Mouse (Mus musculus) lung, postnatal 0 days (tissue): ENCODE measurements around the gene Krtap5-1. TPM values are rescaled to one million over a fixed set of nuclear protein-coding genes. Genes with fewer than 3 reads are reported as not detected.
"Not testable (repeated sequence)": the region's sequence is repeated elsewhere in the genome, so short reads cannot be mapped to it uniquely, and the experiment has no call there.

Experiments used
- ATAC-seq: fragments of 200-750 bp; cut with Nextera tagmentation; 2 replicates; pipeline ENCODE4 v1.8.0; 2017; ENCODE audit warnings: moderate library complexity
- DNase-seq: peaks from one replicate; pipeline ENCODE4 v3.0.0-alpha.2; 2016; ENCODE audit warnings: low spot score
- H3K27ac ChIP-seq: fragments of 300-500 bp; sonication (generic); 2 replicates; pipeline ENCODE4 v1.5.1; 2014; ENCODE audit warnings: antibody characterized with exemption, mild to moderate bottlenecking, low read length, mixed read lengths
- H3K27me3 ChIP-seq: fragments of 300-500 bp; sonication (generic); replicated peaks from 2 replicates; pipeline ENCODE4 v1.6.1; 2014; ENCODE audit warnings: low read length, mixed read lengths; ENCODE audit not compliant: insufficient read depth
- H3K36me3 ChIP-seq: fragments of 300-500 bp; sonication (generic); 2 replicates; pipeline ENCODE4 v1.6.1; 2014; ENCODE audit warnings: low read length, mixed read lengths; ENCODE audit not compliant: insufficient read depth
- H3K4me1 ChIP-seq: fragments of 300-500 bp; sonication (generic); 2 replicates; pipeline ENCODE4 v1.6.1; 2014; ENCODE audit warnings: antibody characterized with exemption, low read depth, low read length, mixed read lengths; ENCODE audit not compliant: insufficient read depth
- H3K4me2 ChIP-seq: fragments of 300-500 bp; sonication (generic); replicated peaks from 2 replicates; pipeline ENCODE4 v1.6.1; 2014; ENCODE audit warnings: low read depth, mild to moderate bottlenecking, low read length, moderate library complexity, mixed read lengths
- H3K4me3 ChIP-seq: fragments of 300-500 bp; sonication (generic); 2 replicates; pipeline ENCODE4 v1.5.1; 2014; ENCODE audit warnings: low read depth, low read length
- H3K9ac ChIP-seq: fragments of 300-500 bp; sonication (generic); replicated peaks from 2 replicates; pipeline ENCODE4 v1.6.1; 2014; ENCODE audit warnings: low read depth, mild to moderate bottlenecking
- H3K9me3 ChIP-seq: fragments of 300-500 bp; sonication (generic); 2 replicates; pipeline ENCODE4 v1.6.1; 2016; ENCODE audit warnings: low read length, mixed read lengths
- CTCF ChIP-seq: IDR thresholded peaks from 2 replicates; pipeline ENCODE4 v1.5.1; 2016; ENCODE audit warnings: antibody characterized with exemption, mild to moderate bottlenecking
- EP300 ChIP-seq: IDR thresholded peaks from 2 replicates; pipeline ENCODE4 v1.6.1; 2016; ENCODE audit warnings: antibody characterized with exemption, mild to moderate bottlenecking, control low read depth
- WGBS: fragments of 180-500 bp; shearing (Covaris S2); extraction: QIAGEN DNeasy Blood & Tissue Kit; methylation state at CpG from one replicate; pipeline ENCODE4 v1.1.7; 2014; 5-methylcytosine and 5-hydroxymethylcytosine counted together
- polyA plus RNA-seq: library from polyadenylated mRNA; unstranded; fragments of >200 nt; fragmentation: Nextera tagmentation; extraction: Ambion mirVana; gene quantifications from 2 replicates; pipeline ENCODE4 v1.2.1, GENCODE M21; 2015

Gene Krtap5-1
- polyA plus RNA-seq, 1 experiment from 2014 or later, result not detected

DNA sequence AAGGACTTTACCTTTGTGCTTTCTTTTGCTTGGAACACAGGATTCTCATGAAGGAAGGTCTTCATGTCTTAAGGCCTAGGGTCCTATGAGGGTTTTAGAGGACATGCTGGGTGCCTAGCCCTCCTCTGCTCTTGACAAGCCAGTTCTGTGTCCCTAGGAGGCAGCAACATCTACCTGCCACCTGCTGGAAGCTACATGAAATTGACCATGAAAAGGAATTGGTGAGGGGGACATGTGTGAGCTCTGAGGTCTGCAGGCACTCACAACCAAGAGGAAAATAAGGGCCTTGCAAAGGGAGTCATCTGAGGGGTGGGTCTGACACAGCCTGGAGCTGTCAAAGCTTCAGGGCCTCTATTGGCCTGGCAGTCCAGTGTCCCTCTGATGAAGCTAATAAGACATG is 1.5 kb downstream of the Krtap5-1 start:
- DNase-seq (no peak), ATAC-seq (no peak)
- Histone ChIP-seq H3K27ac (no peak overlapping the region), H3K4me2 (no peak overlapping the region), H3K27me3 (no peaks in the 10 kb centered on the region), H3K9ac (no peak overlapping the region), H3K36me3 (no peaks in the 10 kb centered on the region), H3K9me3 (no peaks in the 10 kb centered on the region), H3K4me1 (no peaks in the 10 kb centered on the region), H3K4me3 (no peak overlapping the region)
- peak; percentile 35 for TF ChIP-seq CTCF
- no peak for TF ChIP-seq EP300

DNA sequence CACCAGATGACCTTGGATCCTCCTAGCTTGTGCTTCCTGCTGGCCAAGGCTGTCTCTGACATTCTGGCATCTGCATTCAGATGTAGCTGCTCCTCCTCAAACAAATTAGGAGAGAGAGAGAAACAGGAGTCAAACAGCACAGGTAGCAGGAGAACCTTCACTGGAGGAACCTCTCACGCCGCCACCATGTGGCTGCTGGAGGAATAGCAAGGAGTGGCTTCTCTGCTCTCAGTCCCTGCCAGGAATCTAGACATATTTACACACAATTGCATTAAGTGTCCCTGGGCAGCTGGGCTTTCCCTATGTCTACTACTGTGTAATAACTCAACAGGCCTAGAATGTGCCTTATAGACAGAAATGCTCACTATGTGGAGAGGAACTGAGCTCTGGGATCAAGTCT is 3.1 kb downstream of the Krtap5-1 start:
- H3K4me2 ChIP-seq, H3K4me3 ChIP-seq, H3K9ac ChIP-seq, H3K27me3 ChIP-seq, H3K27ac ChIP-seq, H3K36me3 ChIP-seq, H3K9me3 ChIP-seq, H3K4me1 ChIP-seq: not testable (repeated sequence)
- WGBS, result 3% methylated on average over 2 of the region's 2 CpGs
- ATAC-seq, result peak; percentile 83
- peak; percentile 70 for DNase-seq
- TF ChIP-seq CTCF, result peak; percentile 77

DNA sequence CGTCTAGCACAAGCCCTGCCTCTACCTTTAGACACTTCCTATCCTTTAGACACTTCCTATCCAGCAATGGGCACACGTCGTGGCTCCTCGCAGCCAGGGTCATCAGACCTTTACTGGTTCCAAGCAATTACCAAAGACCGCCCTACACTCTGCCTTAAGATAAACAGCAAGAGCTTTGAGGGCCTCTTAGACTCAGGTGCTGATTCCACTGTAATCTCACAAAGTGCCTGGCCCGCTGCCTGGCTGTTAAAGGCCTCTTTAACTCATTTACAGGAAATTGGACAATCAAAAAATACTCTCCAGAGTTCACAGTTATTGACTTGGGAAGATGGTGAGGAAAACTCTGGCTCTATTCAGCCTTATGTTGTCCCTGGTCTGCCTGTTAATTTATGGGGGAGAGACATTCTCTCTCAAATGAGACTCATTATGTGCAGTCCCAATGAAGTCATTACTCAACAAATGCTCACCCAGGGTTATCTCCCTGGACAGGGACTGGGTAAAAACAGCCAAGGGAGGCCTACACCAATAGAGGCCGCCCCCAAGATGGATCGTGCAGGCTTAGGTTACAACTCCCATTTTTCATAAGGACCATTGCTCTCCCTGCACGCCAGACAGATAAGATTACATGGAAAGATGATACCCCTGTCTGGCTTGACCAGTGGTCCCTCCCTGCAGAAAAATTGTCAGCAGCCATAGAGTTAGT is 10.9 kb downstream of the Krtap5-1 start:
- DNase-seq, result peak; percentile 50

DNA sequence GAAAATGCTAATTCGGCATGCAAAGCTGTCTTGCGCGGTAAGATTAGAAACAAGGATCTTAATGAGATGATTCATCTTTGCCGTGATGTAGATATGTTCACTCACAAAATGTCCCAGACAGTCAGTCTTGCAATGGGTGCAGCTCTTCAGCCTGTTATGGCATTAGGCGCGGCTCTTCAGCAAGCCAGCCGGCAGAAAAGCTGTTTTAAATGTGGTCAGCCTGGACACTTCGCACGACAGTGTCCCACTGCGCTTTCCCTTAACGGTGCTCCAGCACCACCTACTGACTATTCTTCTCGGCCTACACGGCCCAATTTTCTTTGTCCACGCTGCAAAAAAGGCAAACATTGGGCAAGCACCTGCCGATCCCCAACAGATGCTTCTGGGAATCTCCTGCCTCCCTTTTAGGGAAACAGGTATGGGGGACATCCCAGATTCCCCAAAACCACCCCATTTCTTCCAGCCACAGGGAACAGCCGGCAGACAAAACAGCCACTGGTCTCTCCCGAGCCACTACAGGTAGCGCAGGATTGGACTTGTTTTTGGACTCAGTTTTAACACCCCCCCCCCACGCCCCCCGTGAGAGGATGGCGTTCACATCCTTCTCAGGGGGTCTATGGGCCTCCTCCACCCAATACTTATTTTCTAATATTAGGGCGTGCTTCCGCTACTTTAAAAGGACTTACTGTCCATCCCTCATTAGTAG is 11.6 kb downstream of the Krtap5-1 start:
- H3K9me3 ChIP-seq, result no peaks in the 10 kb centered on the region
- 0 out of 2 replicates have a peak overlapping the region, but pooled peaks have one; percentile 20 for H3K27ac ChIP-seq
- WGBS, result 16% methylated on average over 23 of the region's 23 CpGs
- DNase-seq, result peak; percentile 54
- H3K4me3 ChIP-seq, result no peak overlapping the region; the same call in 1 of the 2 replicates
- H3K9ac ChIP-seq, result no peak overlapping the region
- no peaks in the 10 kb centered on the region for H3K27me3 ChIP-seq
- no peaks in the 10 kb centered on the region for H3K36me3 ChIP-seq
- ATAC-seq, result peak; percentile 60
- no peaks in the 10 kb centered on the region for H3K4me1 ChIP-seq
- H3K4me2 ChIP-seq, result peak overlapping the region; percentile 77
- TF ChIP-seq CTCF (peak; percentile 62), EP300 (0 out of 2 replicates have a peak, but pooled peaks have one; percentile 3)

More for the DNA sequence above, 10.9 kb downstream of the Krtap5-1 start:
- H3K9ac ChIP-seq, H3K4me1 ChIP-seq, H3K27me3 ChIP-seq, H3K4me2 ChIP-seq, H3K4me3 ChIP-seq, H3K36me3 ChIP-seq, H3K9me3 ChIP-seq, ATAC-seq, H3K27ac ChIP-seq: not testable (repeated sequence)
- TF ChIP-seq EP300, result peak; percentile 61; the same call in 1 of the 2 replicates
- 42% methylated on average over 9 of the region's 9 CpGs for WGBS

DNA sequence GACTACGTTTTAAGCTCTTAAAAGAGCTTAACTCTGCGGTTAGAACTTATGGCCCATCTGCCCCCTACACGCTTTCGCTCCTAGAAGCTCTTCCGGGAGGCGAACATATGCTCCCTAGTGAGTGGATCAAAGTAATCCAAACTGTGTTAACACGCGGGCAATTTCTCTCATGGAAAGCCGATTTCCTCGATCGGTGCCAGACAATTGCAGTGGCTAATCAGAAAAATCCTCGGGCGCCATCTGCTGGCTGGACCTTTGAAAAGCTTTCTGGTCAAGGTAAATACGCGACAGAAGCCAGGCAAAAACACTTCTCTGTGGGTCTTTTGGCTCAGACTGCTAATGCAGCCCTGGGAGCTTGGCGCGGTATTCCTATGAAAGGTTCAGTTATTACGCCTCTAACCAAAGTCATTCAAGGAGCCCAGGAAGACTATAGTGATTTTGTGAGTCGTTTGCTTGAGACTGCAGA is 12.3 kb downstream of the Krtap5-1 start:
- Histone ChIP-seq H3K4me1 (no peaks in the 10 kb centered on the region), H3K4me2 (peak overlapping the region; percentile 77), H3K27me3 (no peaks in the 10 kb centered on the region), H3K36me3 (no peaks in the 10 kb centered on the region), H3K9me3 (no peaks in the 10 kb centered on the region), H3K27ac (peak overlapping the region; percentile 68), H3K4me3 (peak overlapping the region; percentile 51), H3K9ac (peak overlapping the region; percentile 50)
- TF ChIP-seq EP300 (peak; percentile 38; the same call in 1 of the 2 replicates), CTCF (peak; percentile 81)
- WGBS, result under 1% methylated on average over 19 of the region's 19 CpGs
- peak; percentile 94 for DNase-seq
- ATAC-seq, result peak; percentile 83

DNA sequence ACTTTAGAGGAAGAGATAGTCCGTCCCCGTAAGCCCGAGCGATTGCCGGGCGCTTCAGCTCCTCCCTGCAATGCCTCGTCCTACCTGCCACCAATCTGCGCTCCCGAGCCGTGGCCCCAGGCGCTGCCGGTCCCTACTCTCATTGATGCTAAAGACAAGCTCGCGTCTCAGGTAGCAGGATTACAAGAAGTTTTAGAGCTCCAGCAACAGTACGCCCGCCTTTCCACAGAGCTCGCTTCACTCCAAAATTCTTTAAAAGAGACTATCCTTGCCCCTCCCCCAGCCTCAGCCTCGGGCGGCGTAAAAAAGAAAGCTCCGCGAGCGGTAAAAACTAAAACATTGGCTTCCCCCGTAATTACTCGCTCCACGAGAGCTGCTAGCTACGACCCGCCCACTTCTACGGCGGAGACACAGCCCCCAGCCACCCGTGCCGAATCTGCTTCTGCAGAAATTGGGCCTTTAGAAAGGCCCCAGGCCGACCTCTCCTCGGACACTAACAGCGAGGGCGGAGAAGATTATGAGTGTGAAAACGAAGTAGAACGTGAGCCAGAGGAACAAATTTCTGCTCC is 12.8 kb downstream of the Krtap5-1 start:
- Histone ChIP-seq H3K36me3 (no peaks in the 10 kb centered on the region), H3K4me3 (peak overlapping the region; percentile 51), H3K9ac (peak overlapping the region; percentile 50), H3K4me2 (peak overlapping the region; percentile 77), H3K27ac (peak overlapping the region; percentile 68), H3K27me3 (no peaks in the 10 kb centered on the region), H3K9me3 (no peaks in the 10 kb centered on the region), H3K4me1 (no peaks in the 10 kb centered on the region)
- peak; percentile 71 for DNase-seq
- WGBS, result under 1% methylated on average over 38 of the region's 38 CpGs
- peak; percentile 76 for ATAC-seq
- TF ChIP-seq CTCF, result peak; percentile 41
- TF ChIP-seq EP300, result no peak; the same call in 1 of the 2 replicates

DNA sequence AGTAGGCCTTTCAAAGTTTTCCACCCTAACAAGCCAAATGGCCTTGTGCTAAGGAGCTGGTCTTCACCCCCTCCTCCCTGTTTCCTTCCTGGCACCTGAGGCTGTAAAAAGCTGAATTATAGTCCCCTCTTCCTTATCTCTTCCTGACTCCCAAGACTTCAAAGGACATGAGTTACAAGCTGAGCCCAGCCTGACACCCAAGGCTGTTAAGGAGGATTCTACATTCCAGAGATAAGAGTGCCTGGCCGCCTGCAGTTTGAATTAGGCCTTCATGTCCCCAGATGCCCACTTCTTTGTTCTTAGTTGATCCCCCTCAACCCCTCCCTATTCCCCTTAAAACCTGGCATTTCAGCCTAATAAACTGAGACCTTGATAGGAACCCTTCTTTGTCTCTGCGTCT is 14.1 kb downstream of the Krtap5-1 start:
- not testable (repeated sequence) for ATAC-seq, H3K4me2 ChIP-seq, H3K4me1 ChIP-seq, DNase-seq, H3K4me3 ChIP-seq, H3K9me3 ChIP-seq, H3K27me3 ChIP-seq, H3K9ac ChIP-seq, H3K36me3 ChIP-seq, H3K27ac ChIP-seq
- WGBS, result 37% methylated on average over 2 of the region's 2 CpGs
